In the genomic region with DNA sequence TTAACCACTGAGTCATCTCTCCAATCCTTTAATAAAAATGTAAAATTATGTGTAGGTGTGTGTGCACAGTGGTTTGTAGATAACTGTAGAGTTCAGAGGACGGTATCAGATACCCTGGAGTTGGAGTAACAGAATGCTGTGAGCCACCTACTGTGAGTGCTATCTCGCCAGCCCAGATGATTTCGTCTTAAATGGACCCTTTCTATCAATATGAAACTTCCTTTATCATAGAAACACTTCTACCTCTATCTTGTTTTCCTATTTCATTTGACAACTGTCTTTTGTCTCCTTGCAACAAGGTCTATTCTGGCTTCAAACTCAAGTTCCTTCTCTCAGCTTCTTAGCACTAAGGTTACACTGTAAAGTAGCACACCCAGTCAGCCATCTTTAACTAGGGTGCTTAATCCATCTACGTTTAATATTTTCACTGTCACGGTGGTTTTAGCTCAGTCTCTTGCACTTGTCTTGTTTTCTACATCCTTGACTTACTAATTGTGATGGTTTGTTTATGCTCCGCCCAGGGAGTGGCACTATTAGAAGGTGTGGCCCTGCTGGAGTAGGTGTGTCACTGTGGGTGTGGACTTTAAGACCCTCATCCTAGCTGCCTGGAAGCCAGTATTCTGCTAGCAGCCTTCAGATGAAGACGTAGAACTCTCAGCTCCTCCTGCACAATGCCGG, we compare ENCODE assay signal across 1 mouse cellular context.
TF ChIP-seq lines count a peak whose summit lies in the region.

No protein-coding gene starts in this region.

TF ChIP-seq in MEL, 35 proteins besides CTCF, POLR2A, EP300 and RAD21 (continued from another document):
- TF ChIP-seq POLR2AphosphoS5 (IDR thresholded peaks at IDR 0.05; ENCODE audit: borderline replicate concordance, low read depth, low read length) (no peak), NRF1 (IDR thresholded peaks at IDR 0.05; ENCODE audit: insufficient read depth, low read depth, low read length, poor library complexity, severe bottlenecking) (no peak)
